Mouse (Mus musculus) embryonic facial prominence, embryonic 11.5 days (tissue): ENCODE data around the gene Necab3. TPM values are rescaled to one million over a fixed set of nuclear protein-coding genes. Genes with fewer than 3 reads are reported as not detected.

Experiments used
- ATAC-seq: fragments of 200-750 bp; cut with Nextera tagmentation; replicated peaks from 2 replicates; pipeline ENCODE4 v1.8.0; 2017; ENCODE audit warnings: low read depth; ENCODE audit not compliant: insufficient number of reproducible peaks, low FRiP score, low TSS enrichment
- DNase-seq: peaks from one replicate; pipeline ENCODE4 v3.0.0-alpha.2; 2015; ENCODE audit warnings: low spot score
- H3K27ac ChIP-seq: fragments of 300-500 bp; sonication (generic); replicated peaks from 2 replicates; pipeline ENCODE4 v1.5.1; 2014; ENCODE audit warnings: mild to moderate bottlenecking, low read depth, low read length, control low read depth
- H3K27me3 ChIP-seq: fragments of 300-500 bp; sonication (generic); 2 replicates; pipeline ENCODE4 v1.6.1; 2014; ENCODE audit warnings: mild to moderate bottlenecking, low read length, moderate library complexity, mixed read lengths; ENCODE audit not compliant: control insufficient read depth, insufficient read depth
- H3K36me3 ChIP-seq: fragments of 300-500 bp; sonication (generic); replicated peaks from 2 replicates; pipeline ENCODE4 v1.6.1; 2014; ENCODE audit warnings: low read depth, mild to moderate bottlenecking, low read length, moderate library complexity, mixed read lengths; ENCODE audit not compliant: control insufficient read depth, insufficient read depth
- H3K4me1 ChIP-seq: fragments of 300-500 bp; sonication (generic); 2 replicates; pipeline ENCODE4 v1.6.1; 2014; ENCODE audit warnings: low read length, mixed read lengths; ENCODE audit not compliant: control insufficient read depth, insufficient read depth
- H3K4me2 ChIP-seq: fragments of 300-500 bp; sonication (generic); 2 replicates; pipeline ENCODE4 v1.6.1; 2014; ENCODE audit warnings: low read depth, mild to moderate bottlenecking, control low read depth, low read length, moderate library complexity
- H3K4me3 ChIP-seq: fragments of 300-500 bp; sonication (generic); 2 replicates; pipeline ENCODE4 v1.5.1; 2014; ENCODE audit warnings: low read depth, low read length, control low read depth
- H3K9ac ChIP-seq: fragments of 300-500 bp; sonication (generic); replicated peaks from 2 replicates; pipeline ENCODE4 v1.6.1; 2014; ENCODE audit warnings: mild to moderate bottlenecking, control low read depth, low read length
- H3K9me3 ChIP-seq: fragments of 300-500 bp; sonication (generic); replicated peaks from 2 replicates; pipeline ENCODE4 v1.6.1; 2016; ENCODE audit warnings: mild to moderate bottlenecking, low read length, inconsistent platforms, mixed read lengths; ENCODE audit not compliant: control insufficient read depth
- WGBS: fragments of 180-500 bp; shearing (Covaris S2); extraction: QIAGEN DNeasy Blood & Tissue Kit; methylation state at CpG from one replicate; pipeline ENCODE4 v1.1.7; 2014; 5-methylcytosine and 5-hydroxymethylcytosine counted together
- polyA plus RNA-seq: library from polyadenylated mRNA; unstranded; fragments of >200 nt; fragmentation: Nextera tagmentation; extraction: Ambion mirVana; gene quantifications from 2 replicates; pipeline ENCODE4 v1.2.1, GENCODE M21; 2014

Gene Necab3
- polyA plus RNA-seq, 1 experiment from 2014 or later = 1.7 TPM

DNA sequence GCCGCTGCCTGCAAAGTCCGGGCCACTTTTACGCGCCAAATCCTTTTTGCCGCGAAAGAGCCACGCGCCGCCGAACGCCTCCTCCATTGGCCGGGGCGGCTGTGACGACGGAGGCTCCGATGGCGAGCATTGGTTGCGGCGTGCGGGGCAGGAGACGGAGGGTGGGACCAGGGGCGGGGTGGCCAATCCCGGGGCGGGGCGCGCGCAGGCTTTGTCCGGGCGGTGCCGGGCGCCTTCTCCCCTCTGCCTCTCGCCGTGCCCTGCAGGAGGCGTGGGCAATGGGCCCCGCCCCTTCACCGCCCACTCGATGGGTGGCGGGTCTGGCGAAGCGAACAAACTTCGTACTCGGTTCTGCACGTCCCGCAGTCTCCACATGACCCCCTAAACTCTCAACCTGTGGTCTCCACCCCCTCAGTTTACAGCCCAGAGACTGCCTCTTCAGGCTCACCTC, 11.2 kb upstream of the Necab3 start, which contains the start of gene E2f1:
E2f1 (minus strand) TSS at position 57 of the 451 bp plus-strand sequence.
- WGBS = 0% methylated on average over 29 of the region's 44 CpGs

GRCm38 (mm10) chr2:154569071-154569748, 10.5 kb upstream of the Necab3 start:
- H3K9ac ChIP-seq = peak overlapping the region; percentile 89
- ATAC-seq (peak; percentile 74), DNase-seq (peak; percentile 76)
- H3K9me3 ChIP-seq = no peaks in the 10 kb centered on the region
- under 1% methylated on average over 67 of the region's 70 CpGs for WGBS
- H3K4me1 ChIP-seq = peaks cover 11% of the 10 kb centered on the region
- peak overlapping the region; percentile 83 for H3K4me2 ChIP-seq
- peak overlapping the region; percentile 86 for H3K4me3 ChIP-seq
- peak overlapping the region; percentile 87 for H3K27ac ChIP-seq
- no peaks in the 10 kb centered on the region for H3K36me3 ChIP-seq
- no peaks in the 10 kb centered on the region for H3K27me3 ChIP-seq

More for the DNA sequence above, 11.2 kb upstream of the Necab3 start, which contains the start of gene E2f1:
- H3K4me1 ChIP-seq = peaks cover 11% of the 10 kb centered on the region
- DNase-seq (peak; percentile 97), ATAC-seq (peak; percentile 96)
- no peaks in the 10 kb centered on the region for H3K9me3 ChIP-seq
- H3K4me2 ChIP-seq = peak within 1 kb of the TSS; percentile 83
- peak within 1 kb of the TSS; percentile 86 for H3K4me3 ChIP-seq
- peak within 1 kb of the TSS; percentile 89 for H3K9ac ChIP-seq
- no peaks in the 10 kb centered on the region for H3K36me3 ChIP-seq
- peak within 1 kb of the TSS; percentile 87 for H3K27ac ChIP-seq
- no peaks in the 10 kb centered on the region for H3K27me3 ChIP-seq

GRCm38 (mm10) chr2:154568329-154569070, 9.8 kb upstream of the Necab3 start:
- 28% methylated on average over 10 of the region's 10 CpGs for WGBS
- ATAC-seq = 0 out of 2 replicates have a peak, but pooled peaks have one; percentile 11
- H3K9me3 ChIP-seq = no peaks in the 10 kb centered on the region
- peak overlapping the region; percentile 83 for H3K4me2 ChIP-seq
- peak overlapping the region; percentile 86 for H3K4me3 ChIP-seq
- H3K27ac ChIP-seq = peak overlapping the region; percentile 87
- H3K9ac ChIP-seq = peak overlapping the region; percentile 89
- H3K4me1 ChIP-seq = peaks cover 11% of the 10 kb centered on the region
- 0 out of 2 replicates have a peak, but pooled peaks cover 4% of the 10 kb centered on the region for H3K36me3 ChIP-seq
- no peaks in the 10 kb centered on the region for H3K27me3 ChIP-seq
- DNase-seq = peak; percentile 35

- peaks cover 5% of the 10 kb centered on the region; the same call in 1 of the 2 replicates for H3K36me3 ChIP-seq
- no peaks in the 10 kb centered on the region for H3K9me3 ChIP-seq
- 78% methylated on average over 2 of the region's 2 CpGs for WGBS
- H3K4me3 ChIP-seq = peak overlapping the region; percentile 86
- H3K9ac ChIP-seq = peak overlapping the region; percentile 89
- H3K4me1 ChIP-seq = peaks cover 11% of the 10 kb centered on the region
- H3K27me3 ChIP-seq = no peaks in the 10 kb centered on the region
- no peak for ATAC-seq
- peak overlapping the region; percentile 83 for H3K4me2 ChIP-seq
- peak overlapping the region; percentile 87; the same call in 1 of the 2 replicates for H3K27ac ChIP-seq
- no peak for DNase-seq
Measured at GRCm38 (mm10) chr2:154567766-154568165, 9.1 kb upstream of the Necab3 start.

- Histone ChIP-seq H3K27me3 (no peaks in the 10 kb centered on the region), H3K4me3 (no peak overlapping the region), H3K4me2 (no peak overlapping the region), H3K9me3 (no peaks in the 10 kb centered on the region), H3K27ac (no peak overlapping the region), H3K9ac (no peak overlapping the region), H3K36me3 (peaks cover 7% of the 10 kb centered on the region; the same call in 1 of the 2 replicates), H3K4me1 (peaks cover 11% of the 10 kb centered on the region)
- DNase-seq = no peak
- no peak for ATAC-seq
- WGBS = 47% methylated on average over 8 of the region's 8 CpGs
Measured at GRCm38 (mm10) chr2:154566641-154567040, 8.0 kb upstream of the Necab3 start.

DNA sequence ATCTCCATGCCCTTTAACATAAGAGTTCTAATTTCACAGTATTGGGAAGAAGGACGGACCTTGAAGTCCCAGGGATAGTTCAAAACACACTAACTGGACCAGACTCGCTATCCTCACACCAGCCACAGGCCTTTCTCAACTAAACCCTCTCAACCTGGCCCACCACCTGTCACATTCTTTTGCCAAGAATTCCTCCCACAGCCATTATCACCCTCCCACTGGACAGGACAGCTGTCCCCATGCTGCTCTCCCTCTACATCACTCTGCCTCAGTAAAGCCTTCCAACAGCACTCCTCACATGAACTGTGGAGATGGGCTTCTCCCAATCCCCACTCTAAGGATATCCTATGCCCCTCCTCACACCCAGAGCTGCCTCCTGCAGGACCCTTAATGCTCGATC, 6.9 kb upstream of the Necab3 start:
- Histone ChIP-seq H3K9me3 (no peaks in the 10 kb centered on the region), H3K27me3 (no peaks in the 10 kb centered on the region), H3K27ac (no peak overlapping the region), H3K4me2 (no peak overlapping the region), H3K9ac (no peak overlapping the region), H3K36me3 (peaks cover 7% of the 10 kb centered on the region; the same call in 1 of the 2 replicates), H3K4me1 (peaks cover 11% of the 10 kb centered on the region), H3K4me3 (no peak overlapping the region)
- no peak for DNase-seq
- WGBS = 78% methylated on average over 3 of the region's 3 CpGs
- no peak for ATAC-seq

DNA sequence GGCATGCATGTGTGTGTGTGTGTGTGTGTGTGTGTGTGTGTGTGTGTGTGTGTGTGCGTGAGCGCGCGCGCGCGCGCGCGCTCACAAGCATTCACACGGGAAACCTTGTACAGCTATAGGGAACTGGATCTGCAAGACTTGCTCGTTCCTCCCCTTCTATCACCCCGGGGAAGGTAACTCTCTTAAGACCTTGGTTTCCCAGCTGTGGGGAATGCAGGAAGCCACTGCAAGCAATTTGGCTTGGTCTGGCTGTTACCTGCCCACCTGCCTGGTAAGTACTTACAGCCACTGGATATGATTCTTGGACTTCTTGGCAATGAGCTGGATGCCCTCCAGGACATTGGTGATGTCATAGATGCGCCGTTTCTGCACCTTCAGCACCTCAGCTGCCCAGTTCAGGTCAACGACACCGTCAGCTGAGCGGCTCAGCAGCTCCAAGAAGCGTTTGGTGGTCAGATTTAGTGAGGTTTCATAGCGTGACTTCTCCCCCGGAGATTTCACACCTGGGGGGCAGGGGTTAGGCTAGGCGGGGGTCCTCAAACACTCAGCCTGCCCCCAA, 5.0 kb upstream of the Necab3 start:
- no peak for ATAC-seq
- Histone ChIP-seq H3K9me3 (no peaks in the 10 kb centered on the region), H3K4me3 (no peak overlapping the region), H3K4me2 (no peak overlapping the region), H3K4me1 (peaks cover 7% of the 10 kb centered on the region), H3K27ac (no peak overlapping the region), H3K27me3 (no peaks in the 10 kb centered on the region), H3K36me3 (peaks cover 7% of the 10 kb centered on the region; the same call in 1 of the 2 replicates), H3K9ac (no peak overlapping the region)
- DNase-seq = no peak
- WGBS = 92% methylated on average over 22 of the region's 22 CpGs
